Mouse (Mus musculus): ENCODE data around the gene Tcte2.

Gene Tcte2

DNA sequence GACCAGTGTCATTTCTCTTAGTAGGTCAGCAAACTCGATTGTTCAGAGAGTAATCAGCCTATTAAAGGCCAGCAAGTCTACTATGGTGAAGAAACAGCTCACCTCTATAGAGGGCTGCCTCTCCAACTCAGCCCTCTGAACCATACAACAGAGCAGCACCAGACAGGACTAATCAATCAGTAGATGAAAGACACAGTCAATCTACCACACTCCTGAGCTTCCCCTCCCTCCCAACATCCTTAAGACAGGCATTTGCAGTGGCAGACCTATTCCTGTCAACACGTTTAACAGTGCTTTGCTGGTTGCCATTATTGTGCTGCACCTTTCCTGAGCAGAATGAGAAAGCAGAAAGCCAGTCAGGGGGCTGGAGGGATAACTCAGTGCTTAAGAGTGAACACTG, 16.3 kb downstream of the Tcte2 start:
- no peak for DNase-seq (ENCODE audit: low read depth)

DNA sequence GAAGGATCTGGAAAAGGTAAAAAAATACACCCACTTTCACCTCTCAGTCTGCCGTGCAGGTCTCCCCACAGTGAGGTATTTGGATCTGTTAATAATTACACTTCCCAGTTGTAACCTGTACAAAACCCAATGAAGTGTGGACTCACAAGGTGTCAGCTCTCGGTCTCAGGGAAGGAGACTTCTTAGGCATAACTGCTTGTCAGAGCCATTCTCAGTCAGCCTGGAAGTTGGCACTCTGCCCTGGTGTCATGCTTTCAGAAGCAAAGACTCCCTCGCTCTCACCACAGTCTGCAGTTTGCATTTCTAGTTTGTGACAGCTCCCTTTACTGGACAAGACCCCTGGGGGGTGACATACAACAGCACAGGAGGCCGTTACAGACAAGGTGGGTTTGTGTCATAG, 16.8 kb downstream of the Tcte2 start:
- peak; percentile 28 for DNase-seq (ENCODE audit: low read depth)

DNA sequence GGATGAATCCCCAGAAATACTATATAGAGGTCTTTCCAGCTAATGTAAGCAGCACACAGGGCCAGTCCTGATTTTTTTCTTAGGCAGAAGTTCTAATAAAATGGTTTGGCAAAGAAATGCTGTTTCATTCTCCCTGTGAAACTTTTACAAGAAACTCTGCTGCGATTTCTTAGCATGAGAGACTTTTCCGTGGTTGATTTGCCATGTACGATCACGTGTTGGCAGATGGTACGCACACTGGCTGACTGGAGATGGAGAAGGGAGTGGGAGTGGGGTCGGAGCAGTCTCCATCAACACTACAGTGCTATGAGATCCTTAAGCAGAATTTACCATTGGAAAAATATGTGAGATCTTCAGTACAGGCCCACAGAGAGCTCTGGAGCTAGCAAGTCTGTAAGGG, 17.4 kb downstream of the Tcte2 start:
- no peak for DNase-seq (ENCODE audit: low read depth)

DNA sequence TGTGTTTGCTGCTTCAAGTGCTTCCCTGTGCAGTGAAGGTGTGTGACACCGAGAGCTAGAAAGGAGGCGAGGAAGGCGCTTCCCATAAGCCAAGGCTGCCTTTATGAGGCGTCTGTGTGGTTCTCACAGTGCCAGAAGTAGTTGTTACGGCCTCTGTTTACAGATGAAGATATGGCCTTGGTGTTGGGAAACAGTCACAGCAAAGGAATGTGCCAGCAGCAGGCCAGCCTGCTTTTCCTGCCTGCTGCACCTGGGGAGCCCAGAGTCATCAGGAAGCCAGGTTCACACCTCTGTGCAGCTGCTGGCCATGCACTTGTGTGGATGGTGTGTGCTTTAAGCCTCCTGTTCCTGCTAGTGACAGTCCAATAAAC, 17.9 kb downstream of the Tcte2 start:
- peak; percentile 43 for DNase-seq (ENCODE audit: low read depth)

DNA sequence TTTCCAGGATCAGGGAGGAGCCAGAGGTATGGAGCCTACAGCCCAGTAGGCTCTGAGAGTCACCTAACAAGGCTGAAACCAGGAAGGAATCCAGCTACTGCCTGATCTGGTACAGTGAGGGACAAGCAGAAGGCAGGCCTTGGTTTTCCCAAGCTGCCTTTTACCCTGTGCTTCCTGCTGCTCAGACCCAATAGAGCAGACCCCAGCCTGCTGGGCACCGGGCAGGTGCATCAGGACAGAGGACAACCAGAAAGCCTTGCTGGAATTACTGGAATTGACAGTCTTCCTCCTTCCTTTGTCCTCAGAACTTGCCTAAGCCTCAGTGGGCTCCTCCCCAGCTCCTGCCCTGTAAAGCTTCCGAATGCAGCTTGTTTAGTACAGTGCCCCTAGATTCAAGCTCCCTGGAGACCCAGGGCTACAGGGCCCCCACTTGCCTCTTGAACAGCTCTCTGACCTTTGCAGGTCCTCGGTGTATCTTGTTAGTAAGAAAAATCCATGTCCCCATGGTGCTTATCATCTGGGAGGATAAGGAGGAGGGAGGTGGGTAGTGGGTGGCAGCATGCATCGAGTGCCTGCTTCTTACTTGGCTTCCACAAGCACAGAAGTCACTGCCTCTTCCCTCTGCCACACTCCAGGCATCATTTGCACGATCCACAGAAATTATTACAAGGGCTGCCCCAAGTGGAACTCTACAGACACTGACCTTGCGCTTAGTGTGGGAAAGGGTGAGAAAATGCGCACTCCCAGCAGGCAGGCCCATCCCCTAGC, 18.5 kb downstream of the Tcte2 start:
- no peak for DNase-seq (ENCODE audit: low read depth)

DNA sequence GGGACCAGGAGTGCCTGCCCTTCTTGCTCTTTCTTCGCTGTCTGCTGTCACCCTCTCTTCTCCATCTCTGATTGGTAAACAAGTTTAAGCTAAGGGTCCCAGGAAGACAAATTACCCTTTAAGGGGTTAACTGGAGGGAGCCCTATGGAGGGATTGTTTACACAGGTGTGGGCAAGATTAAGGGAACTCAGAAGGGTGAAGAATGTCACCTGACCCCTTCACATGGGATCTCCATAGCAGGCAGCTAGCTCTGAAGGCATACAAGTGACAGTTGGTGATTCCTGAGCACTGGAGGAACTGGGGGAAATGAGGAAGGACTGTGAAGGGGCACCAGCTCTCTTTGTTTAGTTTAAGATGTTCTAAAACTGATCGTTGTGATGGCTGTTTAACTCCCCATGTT, 19.3 kb downstream of the Tcte2 start:
- no peak for DNase-seq (ENCODE audit: low read depth)

DNA sequence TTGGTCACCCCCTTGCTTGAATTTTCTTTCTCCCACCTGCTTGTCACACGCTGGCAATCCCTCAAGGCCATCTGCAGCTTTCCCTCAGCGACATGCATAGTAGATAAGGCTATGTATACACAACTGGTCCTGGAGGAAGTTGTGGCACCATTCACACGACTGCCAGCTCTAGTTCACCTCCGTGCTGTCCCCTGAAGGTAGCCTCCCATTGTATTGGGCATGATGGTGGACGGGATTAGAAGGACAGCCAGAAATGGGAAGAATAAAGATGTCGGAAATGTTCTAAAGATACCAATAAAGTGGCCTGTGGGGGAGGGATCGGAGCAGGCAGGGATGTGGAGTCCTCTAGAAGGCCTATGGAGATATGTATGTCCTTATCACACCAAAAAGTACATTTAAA, 20.0 kb downstream of the Tcte2 start:
- DNase-seq (ENCODE audit: low read depth): no peak

DNA sequence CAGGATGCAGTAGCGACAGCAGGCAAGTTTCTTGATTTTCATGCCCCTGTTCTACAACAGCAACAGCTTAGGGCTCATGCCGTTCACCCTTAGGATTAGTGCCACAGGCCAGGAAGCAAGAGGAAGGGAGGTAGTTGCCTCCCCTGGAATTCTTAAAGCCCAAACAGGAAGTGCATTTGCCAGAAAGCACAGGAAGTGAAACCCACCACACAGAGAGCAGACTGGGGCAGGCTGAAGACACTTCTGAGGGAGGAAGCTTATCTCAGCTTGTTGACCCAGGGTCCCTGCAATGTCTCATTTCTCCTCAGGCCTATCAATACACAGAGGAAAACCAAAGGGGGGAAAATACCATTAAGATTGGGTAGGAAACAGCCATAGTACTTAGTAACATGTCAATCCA, 20.8 kb downstream of the Tcte2 start:
- no peak for DNase-seq (ENCODE audit: low read depth)

DNA sequence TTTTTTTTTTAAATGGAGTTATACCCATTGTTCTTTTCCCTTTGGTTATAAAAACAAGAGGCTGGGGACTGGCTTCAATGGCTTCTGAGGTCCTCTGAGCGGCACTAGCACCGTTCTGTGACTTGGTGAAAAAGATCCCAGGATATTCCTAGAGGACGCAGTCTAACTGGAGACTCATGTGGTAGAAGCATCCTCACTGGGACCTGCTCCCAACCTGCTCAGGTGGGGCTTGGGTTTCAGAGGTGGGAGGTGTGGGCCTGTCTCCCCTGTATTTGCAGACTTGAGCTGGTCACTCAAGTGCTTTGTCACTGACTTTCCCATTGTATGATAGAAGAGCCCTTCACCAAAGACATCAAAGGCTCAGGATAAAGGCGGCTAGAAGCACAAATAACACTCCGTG, 21.6 kb downstream of the Tcte2 start:
- DNase-seq (ENCODE audit: low read depth): no peak

DNA sequence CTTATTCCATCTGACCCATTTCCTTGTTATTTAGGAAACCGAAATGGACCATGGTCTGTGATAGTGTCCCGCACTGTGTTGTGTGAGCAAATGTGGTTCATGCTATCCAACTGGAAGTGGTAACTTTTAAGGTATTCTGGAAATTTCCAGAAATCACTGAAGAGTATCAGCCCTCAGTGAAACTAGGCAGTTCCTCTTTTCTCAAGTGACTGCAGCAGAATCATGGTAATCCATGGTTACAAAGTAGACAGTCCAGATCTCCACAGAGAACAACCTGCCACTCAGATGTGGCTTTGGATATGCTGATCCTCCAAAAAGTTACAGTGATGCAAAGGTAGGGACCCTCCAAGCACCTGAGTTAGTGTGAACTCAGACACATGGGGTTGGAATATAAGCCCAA, 22.7 kb downstream of the Tcte2 start:
- no peak for DNase-seq (ENCODE audit: low read depth)

DNA sequence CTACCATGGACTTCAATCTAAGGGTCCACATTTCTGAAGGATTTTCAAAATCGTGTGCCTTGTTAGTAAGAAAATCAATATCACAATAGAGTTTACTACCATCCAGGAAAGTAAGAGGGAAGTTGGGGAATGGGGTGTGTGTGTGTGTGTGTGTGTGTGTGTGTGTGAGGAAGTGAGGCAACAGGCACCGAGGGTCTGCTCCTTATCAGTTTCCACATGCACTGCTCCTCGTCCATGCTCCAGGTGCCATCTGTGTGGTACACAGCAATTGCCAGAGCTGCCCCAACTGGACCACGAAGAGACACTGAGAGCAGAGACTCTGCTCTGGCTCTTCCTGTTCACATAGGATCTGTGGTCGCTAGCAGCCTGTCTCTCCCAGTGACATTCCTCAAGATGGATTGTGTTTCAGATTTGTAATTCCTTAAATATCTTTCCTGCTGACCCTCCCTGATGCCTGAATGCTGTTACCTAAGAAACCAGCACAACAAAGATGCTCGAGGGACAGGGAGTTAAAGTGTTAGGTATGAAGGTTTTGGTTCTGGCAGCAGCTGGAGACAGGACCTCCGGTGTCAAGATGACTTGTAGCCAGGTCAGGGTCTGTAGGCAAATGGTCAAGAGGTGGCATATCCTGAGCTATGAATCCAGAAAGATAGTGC, 23.4 kb downstream of the Tcte2 start:
- DNase-seq (ENCODE audit: low read depth): no peak

DNA sequence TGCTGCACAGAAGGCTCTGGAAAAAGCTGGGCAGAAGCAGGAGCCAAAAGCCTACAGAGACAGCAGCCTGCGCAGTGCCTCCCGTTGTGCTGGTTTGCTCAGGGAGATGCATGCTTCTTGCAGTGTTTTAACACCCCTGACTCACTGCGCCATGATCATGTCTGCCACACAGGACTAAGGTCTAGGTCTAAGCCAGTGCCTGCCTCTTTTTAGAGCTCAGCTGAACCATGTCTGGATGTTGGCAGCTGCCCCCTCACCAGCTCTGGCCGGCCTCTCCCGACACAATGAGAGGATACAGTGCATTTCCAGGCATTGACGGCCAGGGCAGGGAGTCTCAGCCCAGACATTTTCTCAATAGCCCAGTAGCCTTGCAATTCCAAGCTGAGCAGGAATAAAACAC, 24.3 kb downstream of the Tcte2 start:
- DNase-seq (ENCODE audit: low read depth): no peak

DNA sequence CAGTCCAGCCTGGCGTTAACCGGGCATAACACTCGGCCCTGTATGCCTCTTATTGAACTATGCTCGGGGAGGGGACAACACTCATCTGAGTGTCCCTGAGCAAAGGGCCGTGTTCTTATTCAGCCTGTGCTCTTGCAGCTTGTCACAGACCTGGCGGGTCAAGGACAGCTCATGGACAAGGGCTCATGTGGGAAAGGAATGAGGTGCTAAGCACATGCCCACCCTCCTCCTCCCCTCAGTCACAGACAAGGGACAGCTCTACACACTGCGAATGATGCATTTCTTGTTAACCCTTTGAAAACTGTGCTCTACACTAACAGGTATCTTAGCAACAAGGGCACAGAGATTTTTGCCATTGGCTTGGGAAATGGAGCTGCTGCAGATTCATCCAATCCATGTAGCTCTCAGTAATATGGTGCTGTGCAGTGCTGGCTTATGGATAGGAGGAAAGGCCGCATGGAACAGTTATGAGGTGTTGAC, 25.8 kb downstream of the Tcte2 start:
- no peak for DNase-seq (ENCODE audit: low read depth)

DNA sequence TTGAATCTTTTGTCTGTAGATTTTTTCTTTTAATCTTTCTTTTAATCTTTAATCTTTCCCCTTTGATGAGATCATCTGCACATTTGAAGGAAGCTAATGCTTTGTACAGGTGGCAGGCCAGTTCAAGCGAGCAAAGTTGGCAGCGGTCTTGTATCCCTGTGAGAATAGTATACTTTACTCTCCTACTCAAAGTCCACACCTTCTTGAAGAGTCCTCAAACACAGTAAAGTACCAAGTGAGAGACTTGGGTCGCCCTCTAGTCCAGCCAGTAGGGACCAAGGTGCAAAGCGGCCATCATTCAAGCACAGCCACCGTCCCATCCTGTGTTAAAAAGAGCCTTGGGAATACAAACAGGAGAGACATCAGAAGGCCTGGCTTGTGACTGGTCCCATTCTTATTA, 26.6 kb downstream of the Tcte2 start:
- DNase-seq (ENCODE audit: low read depth): no peak

DNA sequence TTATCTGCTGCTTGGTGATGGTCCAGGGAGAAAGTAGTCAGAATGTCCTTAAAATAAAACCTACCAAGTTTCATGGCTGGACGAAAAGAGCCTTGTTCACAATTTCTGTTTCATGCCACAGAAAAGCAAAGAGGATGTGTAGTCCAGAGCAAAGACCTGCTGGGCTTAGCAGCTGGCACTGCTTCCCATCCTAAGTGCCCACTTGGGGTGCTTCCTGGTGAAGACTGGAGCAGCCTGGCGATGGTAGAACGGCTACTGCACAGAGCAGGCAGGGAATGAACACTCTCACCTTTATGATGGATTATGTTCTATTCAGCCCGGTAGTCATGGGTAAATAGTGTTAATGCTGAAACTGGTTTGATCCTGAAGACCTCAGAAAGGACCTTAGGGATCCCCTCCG, 27.7 kb downstream of the Tcte2 start:
- no peak for DNase-seq (ENCODE audit: low read depth)

DNA sequence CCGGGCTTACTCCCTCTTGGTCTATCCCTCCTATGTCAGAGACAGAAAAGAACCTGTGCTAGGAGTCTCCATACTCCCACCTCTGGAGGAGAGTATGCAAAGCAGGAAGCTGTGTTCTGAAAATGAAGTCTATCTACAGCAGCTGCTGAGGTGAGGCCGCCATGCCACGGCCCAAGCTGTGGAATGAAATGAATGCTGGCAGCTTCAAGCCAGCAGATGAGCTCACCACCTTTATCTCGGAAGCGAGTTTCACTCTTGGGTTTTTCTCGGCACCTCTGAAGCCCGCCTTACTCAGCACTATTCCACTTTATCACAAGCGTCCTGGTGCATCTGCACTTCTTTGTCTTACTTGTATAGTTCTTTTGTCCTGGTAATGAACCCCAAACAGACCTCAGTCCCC, 28.9 kb downstream of the Tcte2 start:
- DNase-seq (ENCODE audit: low read depth): peak; percentile 24

DNA sequence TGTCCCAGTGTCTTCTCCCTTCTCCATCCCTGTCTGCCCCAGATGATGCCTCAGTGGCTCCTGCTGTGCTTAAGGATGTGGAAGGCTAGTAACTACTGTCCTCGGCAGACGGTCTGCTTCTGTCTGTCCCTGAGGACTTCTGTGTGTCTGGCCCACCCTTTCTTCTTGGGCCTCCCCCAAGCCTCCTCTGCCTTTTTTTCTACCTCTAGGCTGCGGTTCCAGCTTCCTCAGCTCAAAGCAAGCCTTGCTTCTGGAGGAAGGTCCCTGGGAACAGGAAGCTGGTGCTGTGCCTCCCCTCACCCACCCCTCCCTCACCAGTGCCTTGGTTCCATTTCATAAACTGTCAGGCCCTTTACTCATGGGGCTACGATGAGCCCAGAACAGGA, 29.9 kb downstream of the Tcte2 start:
- DNase-seq (ENCODE audit: low read depth): no peak

DNA sequence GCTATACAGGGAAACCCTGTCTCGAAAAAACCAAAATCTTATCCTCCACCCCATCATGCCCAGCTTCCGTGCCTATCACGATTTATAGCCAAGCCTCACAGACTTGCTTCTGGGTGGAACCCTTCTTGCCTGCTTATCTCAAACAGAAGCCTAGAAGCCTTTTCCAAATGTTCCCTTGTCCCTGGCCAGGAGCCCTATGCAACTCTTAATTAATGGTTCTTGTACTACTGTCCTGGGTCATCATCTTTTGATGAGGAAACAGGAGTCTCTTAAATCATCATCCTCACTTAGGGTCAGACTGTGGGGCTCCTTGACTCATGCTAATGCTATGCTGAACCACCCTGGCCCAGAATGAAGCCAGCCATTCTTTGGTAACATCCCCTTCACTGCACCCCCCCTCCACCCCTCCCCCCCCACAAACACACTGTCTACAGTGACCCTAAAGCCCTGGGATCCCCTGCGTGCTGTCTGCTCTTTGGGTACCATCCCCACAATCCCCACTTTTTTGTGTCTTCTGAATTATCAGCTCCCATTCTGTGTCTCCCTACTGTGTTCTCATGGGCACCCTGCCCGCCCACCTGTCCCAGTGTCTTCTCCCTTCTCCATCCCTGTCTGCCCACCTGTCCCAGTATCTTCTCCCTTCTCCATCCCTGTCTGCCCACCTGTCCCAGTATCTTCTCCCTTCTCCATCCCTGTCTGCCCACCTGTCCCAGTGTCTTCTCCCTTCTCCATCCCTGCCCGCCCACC, 30.5 kb downstream of the Tcte2 start:
- no peak for DNase-seq (ENCODE audit: low read depth)

DNA sequence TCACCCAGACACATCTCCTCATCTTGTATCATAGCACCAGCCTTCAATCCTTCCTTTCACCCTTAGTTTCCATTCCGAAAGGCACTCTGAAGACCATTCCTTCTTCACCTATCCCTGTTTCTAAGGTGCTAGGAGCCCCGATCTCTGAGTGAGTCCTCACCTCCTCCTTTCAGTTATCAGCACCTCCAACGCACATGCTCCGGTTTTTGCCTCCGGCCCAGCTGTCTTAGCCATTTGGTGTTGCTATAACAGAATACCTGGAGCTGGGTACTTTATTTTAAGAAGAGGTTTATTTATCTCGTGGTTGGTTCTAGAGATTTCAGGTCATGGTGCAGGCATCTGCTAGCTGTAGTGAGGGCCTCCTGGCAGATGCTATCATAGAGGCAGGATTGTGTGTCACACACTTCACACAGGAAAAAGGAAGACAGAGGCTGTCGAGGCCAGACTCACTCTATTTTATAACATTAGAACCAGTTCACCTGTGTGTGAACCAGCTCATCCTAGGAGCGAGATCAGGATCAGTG, 34.7 kb downstream of the Tcte2 start:
- no peak for DNase-seq (ENCODE audit: low read depth)

DNA sequence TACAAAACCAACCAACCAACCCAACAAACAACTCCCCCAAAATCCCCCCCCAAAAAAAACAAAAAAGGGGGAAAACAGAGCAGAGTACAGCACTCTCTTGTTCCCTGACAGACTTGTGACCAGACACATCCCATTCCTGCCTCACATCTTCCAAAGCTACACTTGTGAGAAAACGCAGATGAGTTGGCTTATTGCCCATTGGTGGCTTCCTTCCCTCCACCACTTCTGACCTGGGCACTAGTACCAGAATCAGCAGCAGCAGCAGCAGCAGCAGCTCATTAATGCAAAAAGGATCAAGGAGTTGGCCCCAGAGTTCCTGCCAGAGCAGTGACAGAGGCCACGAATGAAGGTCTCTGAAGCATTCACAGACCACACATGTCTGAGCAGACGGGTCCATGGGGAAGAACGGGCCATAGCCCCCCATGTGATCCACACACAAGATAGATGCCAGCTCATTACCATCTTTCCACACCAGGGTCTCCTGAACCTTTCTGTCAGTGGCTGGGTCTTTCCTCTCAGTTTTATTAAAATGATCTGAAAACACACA, 36.5 kb downstream of the Tcte2 start:
- DNase-seq (ENCODE audit: low read depth): no peak

DNA sequence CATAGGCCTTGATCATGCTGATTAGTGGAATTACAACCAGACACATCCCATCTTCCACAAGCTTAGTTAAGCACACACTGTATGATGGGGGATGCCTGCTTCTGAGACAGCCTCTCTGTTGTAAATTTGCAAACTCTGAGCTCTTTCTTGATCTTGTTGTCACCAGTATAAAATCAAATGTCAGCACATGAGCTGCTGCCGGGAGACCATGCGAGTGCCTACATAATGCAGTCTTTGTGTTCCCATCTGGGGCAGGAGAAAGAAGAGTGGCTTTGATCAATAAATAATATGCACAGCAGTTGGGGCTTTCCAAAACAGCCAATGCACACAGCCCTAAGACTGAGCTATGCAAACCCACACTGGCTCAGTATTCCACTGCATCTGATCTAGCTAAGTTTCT, 39.2 kb downstream of the Tcte2 start:
- DNase-seq (ENCODE audit: low read depth): no peak

DNA sequence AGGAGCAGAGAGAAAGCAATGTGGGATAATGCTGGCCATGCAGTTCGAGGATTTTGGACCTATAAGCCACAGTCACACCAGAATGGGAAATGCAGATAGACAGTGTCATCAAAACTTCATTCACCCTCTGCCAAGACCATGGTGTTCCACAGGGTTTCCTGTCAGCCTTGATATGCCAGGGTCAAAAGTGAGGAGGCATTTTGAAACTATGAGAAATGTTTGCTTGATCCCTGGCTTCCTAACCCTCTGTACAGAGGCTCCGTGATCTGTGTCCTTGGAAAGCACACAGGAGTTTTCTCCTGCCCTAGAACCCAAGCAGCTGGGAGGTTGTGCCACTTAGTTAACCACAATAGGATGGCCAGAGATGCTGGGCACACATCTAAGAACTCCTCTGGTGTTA, 40.3 kb downstream of the Tcte2 start:
- no peak for DNase-seq (ENCODE audit: low read depth)

DNA sequence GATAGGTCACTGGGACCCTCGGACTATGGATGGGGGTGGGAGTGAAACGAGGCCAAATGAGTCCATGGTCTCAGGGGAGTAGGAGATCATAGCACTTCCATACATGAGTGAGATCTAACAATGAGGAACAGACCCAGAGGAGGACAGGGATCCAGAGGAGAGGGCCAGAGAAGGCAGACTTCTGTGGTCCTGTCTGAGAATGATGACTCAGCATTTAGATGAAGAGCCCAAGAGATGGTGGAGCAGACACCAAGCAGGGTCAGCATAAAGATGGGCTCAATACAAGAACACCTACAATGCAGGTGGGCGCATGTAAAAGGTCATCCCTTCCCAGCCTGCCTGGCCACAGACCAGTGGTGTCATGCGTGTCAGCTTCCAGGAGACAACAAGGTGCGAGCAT, 41.4 kb downstream of the Tcte2 start:
- no peak for DNase-seq (ENCODE audit: low read depth)
